Comparison of ENCODE assay signal across 8 mouse cellular contexts in the genomic region with DNA sequence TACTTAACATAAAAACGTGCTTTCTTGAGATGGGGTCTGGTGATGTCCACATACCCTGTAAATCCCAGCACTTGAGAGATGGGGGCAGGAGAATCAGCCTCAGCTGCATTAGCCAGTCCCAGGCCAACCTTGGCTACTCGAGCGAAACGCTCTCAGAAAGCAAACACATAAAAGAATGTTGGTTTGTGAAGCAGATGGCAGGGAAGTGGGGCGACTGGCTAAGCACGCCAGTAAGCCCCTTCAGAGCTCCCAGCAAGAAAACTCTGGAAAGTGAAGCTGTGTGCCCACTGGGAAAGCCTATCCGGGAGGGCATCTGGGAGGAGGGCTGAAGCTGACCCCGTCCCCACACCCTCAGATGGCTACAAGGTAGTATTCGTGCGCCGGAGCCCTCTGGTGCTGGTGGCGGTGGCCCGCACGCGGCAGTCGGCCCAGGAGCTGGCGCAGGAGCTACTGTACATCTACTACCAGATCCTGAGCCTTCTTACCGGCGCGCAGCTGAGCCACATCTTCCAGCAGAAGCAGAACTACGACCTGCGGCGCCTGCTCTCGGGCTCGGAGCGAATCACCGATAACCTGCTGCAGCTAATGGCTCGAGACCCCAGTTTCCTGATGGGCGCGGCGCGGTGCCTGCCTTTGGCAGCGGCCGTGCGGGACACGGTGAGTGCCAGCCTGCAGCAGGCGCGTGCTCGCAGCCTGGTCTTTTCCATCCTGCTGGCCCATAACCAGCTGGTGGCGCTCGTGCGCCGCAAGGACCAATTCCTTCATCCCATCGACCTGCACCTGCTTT. TPM values are rescaled to one million over a fixed set of nuclear protein-coding genes. Genes with fewer than 3 reads are reported as not detected.
DNase-seq lines count a peak whose midpoint lies in the region; ATAC-seq and TF ChIP-seq lines count a peak whose summit lies in the region.

No protein-coding gene starts in this region.

- DNase-seq in ES-CJ7 (ENCODE audit: low read depth, low spot score) (peak; percentile 93), MN1 (ENCODE audit: low spot score) (no peak)
- peak; percentile 68 for DNase-seq in adrenal gland, postnatal 25 days
- DNase-seq in layer of hippocampus, postnatal 36 days: peak; percentile 82 to 83
- peak; percentile 71 for DNase-seq in lung, postnatal 0 days (ENCODE audit: low spot score)
- DNase-seq in right cerebral cortex, adult 18-20 months: peak; percentile 86

- TF ChIP-seq CTCF in lung, postnatal 0 days (IDR thresholded peaks at IDR 0.05): peak; percentile 75

- peak overlapping the region; percentile 37 for H3K4me3 ChIP-seq in embryonic facial prominence, embryonic 13.5 days
- peak overlapping the region; percentile 29 for H3K4me3 ChIP-seq in hindbrain, embryonic 12.5 days
- H3K4me3 ChIP-seq in lung, postnatal 0 days (ENCODE audit: low read depth, low read length): no peak overlapping the region

- no peaks in the 10 kb centered on the region for H3K9me3 ChIP-seq in embryonic facial prominence, embryonic 13.5 days
- no peaks in the 10 kb centered on the region for H3K9me3 ChIP-seq in hindbrain, embryonic 12.5 days (replicated peaks)
- no peaks in the 10 kb centered on the region for H3K9me3 ChIP-seq in lung, postnatal 0 days (ENCODE audit: low read length)

- no peak for TF ChIP-seq EP300 in lung, postnatal 0 days (IDR thresholded peaks at IDR 0.05)

- no peak overlapping the region for H3K27ac ChIP-seq in embryonic facial prominence, embryonic 13.5 days
- no peak overlapping the region for H3K27ac ChIP-seq in hindbrain, embryonic 12.5 days
- no peak overlapping the region for H3K27ac ChIP-seq in lung, postnatal 0 days (ENCODE audit: low read length)

- peaks cover 17% of the 10 kb centered on the region for H3K4me1 ChIP-seq in embryonic facial prominence, embryonic 13.5 days
- H3K4me1 ChIP-seq in hindbrain, embryonic 12.5 days: peaks cover 13% of the 10 kb centered on the region
- H3K4me1 ChIP-seq in lung, postnatal 0 days (ENCODE audit: insufficient read depth, low read depth, low read length): peaks cover 1% of the 10 kb centered on the region; the same call in 1 of the 2 replicates

- no peak for ATAC-seq in embryonic facial prominence, embryonic 13.5 days (ENCODE audit: insufficient number of reproducible peaks, insufficient read depth, low FRiP score, low TSS enrichment, low read depth)
- ATAC-seq in hindbrain, embryonic 12.5 days (ENCODE audit: low FRiP score): peak; percentile 48
- peak; percentile 47 for ATAC-seq in lung, postnatal 0 days

- peak overlapping the region; percentile 63 for H3K9ac ChIP-seq in embryonic facial prominence, embryonic 13.5 days
- H3K9ac ChIP-seq in hindbrain, embryonic 12.5 days: peak overlapping the region; percentile 49; the same call in 1 of the 2 replicates
- H3K9ac ChIP-seq in lung, postnatal 0 days (replicated peaks; ENCODE audit: low read depth): no peak overlapping the region

- WGBS in embryonic facial prominence, embryonic 13.5 days: 4% methylated on average over 44 of the region's 44 CpGs
- 4% methylated on average over 44 of the region's 44 CpGs for whole genome bisulfite sequencing in hindbrain, embryonic 12.5 days
- 18% methylated on average over 43 of the region's 44 CpGs for WGBS in lung, postnatal 0 days

- H3K36me3 ChIP-seq in embryonic facial prominence, embryonic 13.5 days: peaks cover 35% of the 10 kb centered on the region
- H3K36me3 ChIP-seq in hindbrain, embryonic 12.5 days: peaks cover 24% of the 10 kb centered on the region; the same call in 1 of the 2 replicates
- peaks cover 3% of the 10 kb centered on the region; the same call in 1 of the 2 replicates for H3K36me3 ChIP-seq in lung, postnatal 0 days (ENCODE audit: insufficient read depth, low read length)

- peaks cover 23% of the 10 kb centered on the region for H3K27me3 ChIP-seq in embryonic facial prominence, embryonic 13.5 days
- peaks cover 40% of the 10 kb centered on the region for H3K27me3 ChIP-seq in hindbrain, embryonic 12.5 days
- no peaks in the 10 kb centered on the region for H3K27me3 ChIP-seq in lung, postnatal 0 days (replicated peaks; ENCODE audit: insufficient read depth, low read length)

- H3K4me2 ChIP-seq in embryonic facial prominence, embryonic 13.5 days: peak overlapping the region; percentile 66
- H3K4me2 ChIP-seq in hindbrain, embryonic 12.5 days (replicated peaks): peak overlapping the region; percentile 60
- peak overlapping the region; percentile 22; the same call in 1 of the 2 replicates for H3K4me2 ChIP-seq in lung, postnatal 0 days (replicated peaks; ENCODE audit: low read depth, low read length)

RNA-seq across cellular contexts. Expression of gene Mst1r, which starts 5.6 kb away (rescaled TPM):
- 8.3 and 18.7 TPM in 2 replicates for total RNA-seq in adrenal gland, postnatal 25 days (2021)
- 5.1 and 6.3 TPM in 2 replicates for polyA plus RNA-seq in embryonic facial prominence, embryonic 13.5 days (2015; fragmentation: Nextera tagmentation; extraction: Ambion mirVana)
- polyA plus RNA-seq in hindbrain, embryonic 12.5 days (2016; fragmentation: Nextera tagmentation; extraction: Ambion mirVana): 2.0 and 2.3 TPM in 2 replicates
- total RNA-seq in layer of hippocampus, postnatal 36 days (2021): 1 to 10 TPM; 1.6 to 1.7 TPM
- 3.1 and 3.5 TPM in 2 replicates for polyA plus RNA-seq in lung, postnatal 0 days (2015; fragmentation: Nextera tagmentation; extraction: Ambion mirVana)

RNA-seq across cellular contexts. Expression of gene Mon1a, which starts 13.1 kb away (rescaled TPM):
- total RNA-seq in adrenal gland, postnatal 25 days (2021): 15.8 and 18.9 TPM in 2 replicates
- polyA plus RNA-seq in embryonic facial prominence, embryonic 13.5 days (2015; fragmentation: Nextera tagmentation; extraction: Ambion mirVana): 14.7 and 14.9 TPM in 2 replicates
- 17.1 and 20.1 TPM in 2 replicates for polyA plus RNA-seq in hindbrain, embryonic 12.5 days (2016; fragmentation: Nextera tagmentation; extraction: Ambion mirVana)
- 10 to 100 TPM; 23.0 to 25.5 TPM for total RNA-seq in layer of hippocampus, postnatal 36 days (2021)
- polyA plus RNA-seq in lung, postnatal 0 days (2015; fragmentation: Nextera tagmentation; extraction: Ambion mirVana): 12.3 and 12.8 TPM in 2 replicates

RNA-seq across cellular contexts. Expression of gene Actl11, which starts 27.2 kb away (rescaled TPM):
- not detected in 2 replicates for total RNA-seq in adrenal gland, postnatal 25 days (2021)
- polyA plus RNA-seq in embryonic facial prominence, embryonic 13.5 days (2015; fragmentation: Nextera tagmentation; extraction: Ambion mirVana): not detected in 2 replicates
- polyA plus RNA-seq in hindbrain, embryonic 12.5 days (2016; fragmentation: Nextera tagmentation; extraction: Ambion mirVana): not detected in 2 replicates
- total RNA-seq in layer of hippocampus, postnatal 36 days (2021): not detected
- not detected in 2 replicates for polyA plus RNA-seq in lung, postnatal 0 days (2015; fragmentation: Nextera tagmentation; extraction: Ambion mirVana)

RNA-seq across cellular contexts. Expression of gene Rbm6, which starts 28.0 kb away (rescaled TPM):
- total RNA-seq in adrenal gland, postnatal 25 days (2021): 71.3 and 72.9 TPM in 2 replicates
- 102 and 108 TPM in 2 replicates for polyA plus RNA-seq in embryonic facial prominence, embryonic 13.5 days (2015; fragmentation: Nextera tagmentation; extraction: Ambion mirVana)
- 125 and 135 TPM in 2 replicates for polyA plus RNA-seq in hindbrain, embryonic 12.5 days (2016; fragmentation: Nextera tagmentation; extraction: Ambion mirVana)
- total RNA-seq in layer of hippocampus, postnatal 36 days (2021): 10 to 100 TPM; 58.4 to 72.0 TPM
- 35.6 and 40.9 TPM in 2 replicates for polyA plus RNA-seq in lung, postnatal 0 days (2015; fragmentation: Nextera tagmentation; extraction: Ambion mirVana)

RNA-seq across cellular contexts. Expression of gene Camkv, which starts 34.4 kb away (rescaled TPM):
- total RNA-seq in adrenal gland, postnatal 25 days (2021): 2.4 and 3.1 TPM in 2 replicates
- 9.1 and 9.7 TPM in 2 replicates for polyA plus RNA-seq in embryonic facial prominence, embryonic 13.5 days (2015; fragmentation: Nextera tagmentation; extraction: Ambion mirVana)
- 7.3 and 7.9 TPM in 2 replicates for polyA plus RNA-seq in hindbrain, embryonic 12.5 days (2016; fragmentation: Nextera tagmentation; extraction: Ambion mirVana)
- 100 to 1,000 TPM; 510 to 566 TPM for total RNA-seq in layer of hippocampus, postnatal 36 days (2021)
- 0.12 and 0.35 TPM in 2 replicates for polyA plus RNA-seq in lung, postnatal 0 days (2015; fragmentation: Nextera tagmentation; extraction: Ambion mirVana)
